Mouse (Mus musculus): Measurements from ENCODE around the gene Card6. TPM values are rescaled to one million over a fixed set of nuclear protein-coding genes. Genes with fewer than 3 reads are reported as not detected.

The Card6 gene
- 1 to 10 TPM; 2.2 TPM for total RNA-seq (2021)
- long read RNA-seq, experiment 1: 0 reads
- long read RNA-seq, experiment 2, partial matches to known transcripts: 0 of 1 reads
- long read RNA-seq, experiment 2, other reads (novel, unspliced or antisense): 1 of 1 reads

DNA sequence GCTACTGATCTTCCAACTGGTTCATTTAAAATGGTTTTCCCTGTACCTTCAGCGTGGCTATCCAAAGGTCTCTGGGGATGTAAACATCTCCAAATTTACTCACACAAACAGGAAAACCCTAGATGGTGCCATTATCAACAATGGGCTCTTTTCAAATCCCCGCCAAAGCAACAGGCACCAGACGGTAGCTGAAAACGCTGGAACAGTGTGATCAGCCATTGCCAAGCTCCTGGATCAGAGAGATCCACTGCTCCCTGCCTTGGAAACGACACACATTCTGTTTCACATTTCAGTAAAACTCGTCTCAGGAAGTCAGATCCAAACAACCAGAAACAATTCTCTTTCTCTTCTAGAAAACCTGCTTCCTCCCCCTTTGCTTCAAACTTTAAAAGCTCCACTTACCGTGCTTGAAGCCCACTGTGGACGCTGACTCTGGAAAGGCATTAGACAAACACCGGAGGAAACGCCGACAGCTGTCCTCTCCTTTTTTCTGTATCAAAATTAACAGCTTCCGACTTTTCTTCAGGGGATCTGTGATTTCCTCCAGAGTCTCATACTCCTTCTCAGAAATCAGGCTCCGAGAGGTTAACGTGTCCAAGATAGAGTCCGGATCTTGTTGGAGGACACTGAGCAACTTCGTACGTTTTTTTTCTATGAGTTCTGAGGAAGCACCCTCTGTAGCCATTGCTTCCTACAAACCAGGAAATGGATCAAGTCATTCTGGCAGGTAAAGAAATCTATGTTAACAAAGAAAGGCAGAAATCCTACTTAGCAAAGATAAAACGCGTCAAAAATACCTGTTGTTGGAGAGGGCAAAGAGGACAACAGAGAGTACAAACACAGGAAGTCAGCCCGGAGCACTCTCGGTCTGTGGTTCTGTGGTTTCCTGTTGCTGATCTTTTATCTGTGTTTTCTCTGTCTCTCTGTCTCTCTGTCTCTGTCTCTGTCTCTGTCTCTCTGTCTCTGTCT, at the start of gene Card6:
Gene Card6, minus strand, starts transcription at position 854 of the 969 bp plus-strand sequence.
- no peak for DNase-seq
- intact Hi-C loops (cut with DNase I): no loop called here

DNA sequence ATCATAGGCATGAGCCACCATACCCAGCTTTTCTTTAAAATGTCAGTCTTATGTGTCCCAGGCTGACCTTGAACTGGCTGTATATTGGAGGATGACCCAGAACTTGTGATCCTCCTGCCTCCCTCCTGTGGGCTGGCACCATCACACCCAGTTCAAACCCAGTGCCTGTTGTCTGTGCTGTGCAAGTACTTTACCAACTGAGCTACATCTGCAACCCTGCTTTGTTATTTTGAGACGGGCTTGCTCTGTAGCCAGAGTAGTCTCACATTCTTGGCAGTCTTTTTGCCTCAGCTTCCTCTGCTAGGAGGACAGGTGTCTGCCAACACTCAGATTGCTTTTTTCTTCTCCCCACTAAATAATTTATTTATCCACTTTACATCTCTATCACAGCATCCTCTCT, 49.0 kb upstream of the Card6 start:
- DNase-seq: no peak

GRCm38 (mm10) chr15:5156355-5156754, 48.0 kb upstream of the Card6 start:
- intact Hi-C loops (cut with DNase I): no loop called here
- DNase-seq: no peak

More for the DNA sequence above, 49.0 kb upstream of the Card6 start:
- intact Hi-C loops (cut with DNase I): no loop called here

DNA sequence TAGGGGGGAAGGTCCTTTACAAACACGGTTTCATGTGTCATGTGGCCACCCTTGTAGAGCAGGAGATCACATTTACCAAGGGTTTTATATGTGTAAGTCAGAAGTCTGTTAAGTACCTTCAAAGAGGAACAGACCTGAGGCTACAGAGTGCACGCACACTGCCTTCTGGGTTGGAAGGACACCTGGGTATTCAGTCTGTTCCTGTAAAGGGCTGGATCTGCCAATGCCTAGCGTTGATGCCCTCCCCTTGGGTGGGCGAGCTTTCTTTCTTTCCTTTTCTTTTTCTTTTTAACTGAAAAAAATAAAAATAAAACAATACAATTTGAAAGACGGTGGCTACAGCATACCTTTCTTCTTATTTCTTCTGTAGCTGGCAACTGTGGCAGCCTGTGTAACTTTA, 46.8 kb upstream of the Card6 start:
- no peak for DNase-seq
- intact Hi-C loops (cut with DNase I): no loop called here

GRCm38 (mm10) chr15:5154621-5155020, 46.3 kb upstream of the Card6 start:
- no peak for DNase-seq
- intact Hi-C loops (cut with DNase I): no loop called here

DNA sequence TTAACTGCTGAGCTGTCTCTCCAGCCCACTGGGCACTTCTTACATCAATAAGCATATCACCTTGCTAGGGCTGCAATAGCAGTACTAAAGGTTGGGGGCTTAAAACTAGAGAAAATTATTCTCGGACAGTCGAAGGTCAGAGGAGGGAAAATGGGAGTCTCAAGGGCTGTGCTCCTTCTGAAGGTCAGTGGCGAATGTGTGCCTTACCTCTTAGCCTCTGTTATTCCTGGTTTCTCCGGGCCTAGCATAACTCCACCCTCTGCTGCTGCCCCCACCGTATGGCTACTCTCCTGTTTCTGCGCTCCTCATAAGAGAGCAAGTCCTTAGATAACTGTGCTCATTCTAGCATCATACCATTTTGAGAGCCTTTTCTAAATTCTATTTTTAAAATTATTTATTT, 43.8 kb upstream of the Card6 start:
- intact Hi-C loops (cut with DNase I): no loop called here

GRCm38 (mm10) chr15:5149187-5149586, 40.8 kb upstream of the Card6 start:
- intact Hi-C loops (cut with DNase I): no loop called here
- no peak for DNase-seq

More for the DNA sequence above, 43.8 kb upstream of the Card6 start:
- DNase-seq: no peak

GRCm38 (mm10) chr15:5145196-5145945, 37.0 kb upstream of the Card6 start:
- DNase-seq: no peak
- intact Hi-C loops (cut with DNase I): no loop called here

GRCm38 (mm10) chr15:5144021-5144778, 35.9 kb upstream of the Card6 start:
- intact Hi-C loops (cut with DNase I): no loop called here
- DNase-seq: peak in 1 of 2 experiments; percentile 34

DNA sequence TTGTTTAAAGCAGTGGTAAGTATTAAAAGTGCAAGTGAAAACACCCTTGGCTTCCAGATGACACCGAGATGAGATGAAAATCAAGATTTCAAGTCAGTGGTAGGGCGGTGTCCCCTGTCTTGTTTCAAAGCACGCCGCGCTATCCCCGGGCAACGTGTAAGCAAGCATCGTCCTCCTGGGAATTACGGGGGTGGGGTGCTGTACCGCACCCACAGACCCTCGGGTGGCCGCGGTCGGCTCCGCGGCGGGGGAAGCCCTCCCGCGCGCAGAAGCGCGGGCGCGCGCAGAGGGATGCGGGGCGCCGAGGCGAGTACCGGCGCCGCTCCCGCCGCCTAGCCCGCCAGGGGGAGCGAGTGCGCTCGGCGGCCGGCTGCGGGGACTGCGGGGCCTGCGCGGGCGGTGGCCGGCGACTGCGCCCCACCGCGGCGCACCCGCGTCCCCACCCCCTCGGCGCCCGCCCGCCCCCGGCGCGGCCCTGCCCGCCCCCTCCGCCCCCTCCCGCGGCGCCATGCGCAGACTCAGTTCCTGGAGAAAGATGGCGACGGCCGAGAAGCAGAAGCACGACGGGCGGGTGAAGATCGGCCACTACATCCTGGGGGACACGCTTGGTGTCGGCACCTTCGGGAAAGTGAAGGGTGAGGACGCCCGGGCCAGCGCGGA, 35.2 kb upstream of the Card6 start, which contains the start of gene Prkaa1:
Gene Prkaa1, plus strand, starts transcription at position 501 of the 660 bp plus-strand sequence.
- DNase-seq: peak; percentile 62 to 69
- intact Hi-C loops (cut with DNase I): no loop called here

GRCm38 (mm10) chr15:5142714-5143113, 34.4 kb upstream of the Card6 start:
- DNase-seq: no peak
- intact Hi-C loops (cut with DNase I): no loop called here

- intact Hi-C loops (cut with DNase I): no loop called here
Measured at GRCm38 (mm10) chr15:5142047-5142446, 33.7 kb upstream of the Card6 start.

DNA sequence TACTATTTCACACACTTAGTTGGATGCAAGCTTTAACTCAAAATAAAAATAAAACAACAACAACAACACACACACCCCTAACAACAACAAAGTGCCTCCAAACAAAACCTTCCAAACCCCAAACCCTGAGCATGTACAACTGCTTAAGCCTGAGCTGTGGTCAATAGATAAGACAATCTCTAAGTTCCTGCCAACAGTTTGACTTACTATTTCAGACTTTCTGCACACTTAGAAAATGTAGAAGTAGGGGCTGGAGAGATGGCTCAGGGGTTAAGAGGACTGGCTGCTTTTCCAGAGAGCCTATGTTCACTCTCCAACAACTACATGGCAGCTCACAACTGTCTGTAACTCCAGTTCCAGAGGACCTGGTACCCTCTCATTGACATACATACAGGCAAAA, 32.0 kb upstream of the Card6 start:
- intact Hi-C loops (cut with DNase I): no loop called here

More at GRCm38 (mm10) chr15:5142047-5142446, 33.7 kb upstream of the Card6 start:
- DNase-seq: no peak

GRCm38 (mm10) chr15:5139863-5140262, 31.5 kb upstream of the Card6 start:
- no peak for DNase-seq
- intact Hi-C loops (cut with DNase I): no loop called here

More for the DNA sequence above, 32.0 kb upstream of the Card6 start:
- DNase-seq: no peak

- no peak for DNase-seq
- intact Hi-C loops (cut with DNase I): no loop called here
Measured at GRCm38 (mm10) chr15:5139366-5139765, 31.0 kb upstream of the Card6 start.

- intact Hi-C loops (cut with DNase I): no loop called here
- DNase-seq: no peak
Measured at GRCm38 (mm10) chr15:5138021-5138856, 29.9 kb upstream of the Card6 start.

- intact Hi-C loops (cut with DNase I): no loop called here
- DNase-seq: no peak
Measured at GRCm38 (mm10) chr15:5134945-5135483, 26.7 kb upstream of the Card6 start.

GRCm38 (mm10) chr15:5134179-5134578, 25.8 kb upstream of the Card6 start:
- intact Hi-C loops (cut with DNase I): no loop called here
- DNase-seq: no peak

- intact Hi-C loops (cut with DNase I): no loop called here
- no peak for DNase-seq
Measured at GRCm38 (mm10) chr15:5133301-5133700, 25.0 kb upstream of the Card6 start.
